Mouse (Mus musculus) MEL (cell line): ENCODE results near the gene Plekha5. TPM values are rescaled to one million over a fixed set of nuclear protein-coding genes. Genes with fewer than 3 reads are reported as not detected.
"Not testable (repeated sequence)": the region's sequence is repeated elsewhere in the genome, so short reads cannot be mapped to it uniquely, and the experiment has no call there.

ENCODE experiments used
- DNase-seq: peaks from one replicate; pipeline ENCODE4 v3.0.0; 2011; ENCODE audit warnings: low read depth, low spot score
- H3K27ac ChIP-seq: 2 replicates; pipeline ENCODE4 v1.5.1; 2012; ENCODE audit warnings: low read depth, mild to moderate bottlenecking, control low read depth, low read length, moderate library complexity; ENCODE audit not compliant: control insufficient read depth
- H3K27me3 ChIP-seq, 2 experiments: fragments of 150-350 bp in 1 of 2; sonication (generic) in 1 of 2; 2 replicates each; pipeline ENCODE4 v1.6.1; 2012; ENCODE audit warnings: low read length in 2 of 2, mild to moderate bottlenecking in 2 of 2, improper control_type of control experiment in 1 of 2, moderate library complexity in 1 of 2; ENCODE audit not compliant: insufficient read depth in 2 of 2, control insufficient read depth in 1 of 2
- H3K36me3 ChIP-seq, 2 experiments: 2 replicates each; pipeline ENCODE4 v1.6.1; 2012 to 2014; ENCODE audit warnings: low read length in 2 of 2, improper control_type of control experiment in 1 of 2, inconsistent platforms in 1 of 2, mild to moderate bottlenecking in 1 of 2; ENCODE audit not compliant: insufficient read depth in 2 of 2, control insufficient read depth in 1 of 2
- H3K4me1 ChIP-seq, 2 experiments: fragments of 150-350 bp in 1 of 2; sonication (generic) in 1 of 2; 2 replicates each; pipeline ENCODE4 v1.6.1; 2012; ENCODE audit warnings: low read length in 2 of 2, improper control_type of control experiment in 1 of 2, mild to moderate bottlenecking in 1 of 2; ENCODE audit not compliant: insufficient read depth in 2 of 2, control insufficient read depth in 1 of 2
- H3K4me3 ChIP-seq, 2 experiments: fragments of 150-350 bp in 1 of 2; sonication (generic) in 1 of 2; 2 replicates each; pipeline ENCODE4 v1.5.1; 2012; ENCODE audit warnings: low read depth in 2 of 2, low read length in 2 of 2, mild to moderate bottlenecking in 2 of 2, moderate library complexity in 2 of 2, control low read depth in 1 of 2, improper control_type of control experiment in 1 of 2; ENCODE audit not compliant: control insufficient read depth in 1 of 2, insufficient read depth in 1 of 2
- H3K79me2 ChIP-seq: 2 replicates; pipeline ENCODE4 v1.6.1; 2012; ENCODE audit warnings: mild to moderate bottlenecking, low read length, moderate library complexity; ENCODE audit not compliant: control insufficient read depth, poor library complexity, insufficient read depth
- H3K9ac ChIP-seq: 2 replicates; pipeline ENCODE4 v1.6.1; 2012; ENCODE audit warnings: low read depth, mild to moderate bottlenecking, control low read depth, low read length, moderate library complexity; ENCODE audit not compliant: control insufficient read depth, poor library complexity, severe bottlenecking
- H3K9me3 ChIP-seq: fragments of 150-350 bp; sonication (generic); replicated peaks from 2 replicates; pipeline ENCODE4 v1.6.1; 2012; ENCODE audit warnings: mild to moderate bottlenecking, low read length, improper control_type of control experiment, moderate library complexity; ENCODE audit not compliant: insufficient read depth
- CHD1 ChIP-seq: IDR thresholded peaks from 2 replicates; pipeline ENCODE4 v1.6.1; 2012; ENCODE audit warnings: low read depth, mild to moderate bottlenecking, inconsistent platforms, low read length, improper control_type of control experiment
- CTCF ChIP-seq, 3 experiments: IDR thresholded peaks in 2 of 3; conservative IDR thresholded peaks in 1 of 3; 2 replicates each; pipeline ENCODE4 v1.5.1; 2011 to 2012; ENCODE audit warnings: low read length in 3 of 3, low read depth in 2 of 3, mild to moderate bottlenecking in 2 of 3, improper control_type of control experiment in 1 of 3, inconsistent platforms in 1 of 3, mixed read lengths in 1 of 3, moderate library complexity in 1 of 3; ENCODE audit not compliant: control insufficient read depth in 1 of 3, insufficient read depth in 1 of 3, poor library complexity in 1 of 3, severe bottlenecking in 1 of 3
- E2F4 ChIP-seq: IDR thresholded peaks from 2 replicates; pipeline ENCODE4 v1.6.1; 2011; ENCODE audit warnings: low read depth, low read length, improper control_type of control experiment, borderline replicate concordance
- ELF1 ChIP-seq: IDR thresholded peaks from 2 replicates; pipeline ENCODE4 v1.6.1; 2014; ENCODE audit warnings: low read depth, mild to moderate bottlenecking, inconsistent platforms, low read length, improper control_type of control experiment, moderate library complexity
- EP300 ChIP-seq, 2 experiments: IDR thresholded peaks; 2 replicates each; pipeline ENCODE4 v1.6.1; 2011; ENCODE audit warnings: improper control_type of control experiment in 2 of 2, low read length in 2 of 2, low read depth in 1 of 2, mild to moderate bottlenecking in 1 of 2
- GABPA ChIP-seq: IDR thresholded peaks from 2 replicates; pipeline ENCODE4 v1.6.1; 2012; ENCODE audit warnings: low read depth, mild to moderate bottlenecking, inconsistent platforms, low read length, improper control_type of control experiment, moderate library complexity
- KAT2A ChIP-seq: conservative IDR thresholded peaks from 2 replicates; pipeline ENCODE4 v1.6.1; 2012; ENCODE audit warnings: low read depth, low read length, improper control_type of control experiment, inconsistent platforms
- MXI1 ChIP-seq: IDR thresholded peaks from 2 replicates; pipeline ENCODE4 v1.6.1; 2011; ENCODE audit warnings: mild to moderate bottlenecking, low read depth, low read length, improper control_type of control experiment
- MYB ChIP-seq: IDR thresholded peaks from 2 replicates; pipeline ENCODE4 v1.6.1; 2011; ENCODE audit warnings: mild to moderate bottlenecking, low read depth, low read length, improper control_type of control experiment
- MYC ChIP-seq: IDR thresholded peaks from 2 replicates; pipeline ENCODE4 v1.6.1; 2011; ENCODE audit warnings: low read depth, mild to moderate bottlenecking, low read length, improper control_type of control experiment, moderate library complexity
- SMC3 ChIP-seq: IDR thresholded peaks from 2 replicates; pipeline ENCODE4 v1.6.1; 2011; ENCODE audit warnings: low read depth, low read length, improper control_type of control experiment
- TAL1 ChIP-seq: IDR thresholded peaks from 2 replicates; pipeline ENCODE4 v1.6.1; 2012; ENCODE audit warnings: mild to moderate bottlenecking, inconsistent platforms, low read length, moderate library complexity, mixed read lengths
- TBP ChIP-seq: IDR thresholded peaks from 2 replicates; pipeline ENCODE4 v1.8.0; 2011; ENCODE audit warnings: low read depth, low read length, improper control_type of control experiment
- TCF12 ChIP-seq: IDR thresholded peaks from 2 replicates; pipeline ENCODE4 v1.6.1; 2014; ENCODE audit warnings: low read depth, mild to moderate bottlenecking, inconsistent platforms, low read length, improper control_type of control experiment, moderate library complexity
- UBTF ChIP-seq: IDR thresholded peaks from 2 replicates; pipeline ENCODE4 v1.6.1; 2012; ENCODE audit warnings: low read depth, mild to moderate bottlenecking, inconsistent platforms, low read length, improper control_type of control experiment, moderate library complexity, borderline replicate concordance; ENCODE audit not compliant: insufficient read depth
- USF1 ChIP-seq: IDR thresholded peaks from 2 replicates; pipeline ENCODE4 v1.6.1; 2014; ENCODE audit warnings: low read depth, mild to moderate bottlenecking, inconsistent platforms, low read length, improper control_type of control experiment, moderate library complexity
- USF2 ChIP-seq, 2 experiments: IDR thresholded peaks; 2 replicates each; pipeline ENCODE4 v1.6.1; 2011 to 2012; ENCODE audit warnings: improper control_type of control experiment in 2 of 2, low read length in 2 of 2, borderline replicate concordance in 1 of 2, inconsistent platforms in 1 of 2, low read depth in 1 of 2, mild to moderate bottlenecking in 1 of 2; ENCODE audit not compliant: insufficient read depth in 1 of 2
- ZC3H11A ChIP-seq: IDR thresholded peaks from 2 replicates; pipeline ENCODE4 v1.6.1; 2012; ENCODE audit warnings: low read depth, mild to moderate bottlenecking, inconsistent platforms, low read length, improper control_type of control experiment
- ZNF384 ChIP-seq: IDR thresholded peaks from 2 replicates; pipeline ENCODE4 v1.6.1; 2012; ENCODE audit warnings: low read depth, mild to moderate bottlenecking, inconsistent platforms, low read length, improper control_type of control experiment
- polyA plus RNA-seq, 2 experiments: library from polyadenylated mRNA; stranded (reverse) in 1 of 2; unstranded in 1 of 2; fragments of >175 nt in 1 of 2; fragments of >200 nt in 1 of 2; gene quantifications; 2 replicates each; pipeline versions ENCODE4 v1.2.1 to v1.2.4; 2012; ENCODE audit warnings: low replicate concordance in 2 of 2, low read depth in 1 of 2; ENCODE audit not compliant: insufficient read length in 2 of 2, insufficient read depth in 1 of 2, missing spikeins in 1 of 2
- total RNA-seq: library from RNA; depleted of rRNA; stranded (reverse); fragments of 300-350 nt; gene quantifications from 2 replicates; pipeline ENCODE4 v1.2.3, GENCODE M21; 2012

Plekha5 gene
- total and polyA plus RNA-seq, 3 experiments, result 0.24 to 0.35 TPM; not detected in 1

- H3K9ac ChIP-seq, result no peak overlapping the region
- no peak for DNase-seq
- H3K79me2 ChIP-seq, result no peaks in the 10 kb centered on the region
These were observed 179.5 kb downstream of the Plekha5 start for GRCm38 (mm10) chr6:140603228-140603944.

GRCm38 (mm10) chr6:140605173-140605572, 181.3 kb downstream of the Plekha5 start:
- not testable (repeated sequence) for H3K9ac ChIP-seq, H3K27ac ChIP-seq, H3K9me3 ChIP-seq, H3K36me3 ChIP-seq, DNase-seq, H3K4me3 ChIP-seq, H3K4me1 ChIP-seq, H3K79me2 ChIP-seq, H3K27me3 ChIP-seq

More at GRCm38 (mm10) chr6:140603228-140603944, 179.5 kb downstream of the Plekha5 start:
- Histone ChIP-seq H3K27me3 (no peaks in the 10 kb centered on the region; a peak in 1 of 4 replicates), H3K4me1 (0 out of 4 replicates have a peak, but pooled peaks cover 0 to under 1% of the 10 kb centered on the region in 2 experiments), H3K9me3 (no peaks in the 10 kb centered on the region), H3K36me3 (no peaks in the 10 kb centered on the region; a peak in 1 of 4 replicates), H3K4me3 (no peak overlapping the region), H3K27ac (no peak overlapping the region)
- TF ChIP-seq TCF12, result no peak
- no peak for TF ChIP-seq E2F4
- TF ChIP-seq TBP, result no peak
- TF ChIP-seq CTCF (IDR thresholded peaks at IDR 0.05 in 2 of 3, conservative IDR thresholded peaks at IDR 0.05 in 1 of 3; ENCODE audit: control insufficient read depth in 1 of 3, insufficient read depth in 1 of 3, low read depth in 2 of 3, low read length in 3 of 3, poor library complexity in 1 of 3, severe bottlenecking in 1 of 3), result no peak
- TF ChIP-seq MYB, result no peak
- no peak for TF ChIP-seq CHD1
- no peak for TF ChIP-seq KAT2A
- no peak for TF ChIP-seq ZNF384
- TF ChIP-seq, all 39 proteins: peak for 0

GRCm38 (mm10) chr6:140605732-140606131, 181.9 kb downstream of the Plekha5 start:
- Histone ChIP-seq H3K4me1 (no peaks in the 10 kb centered on the region), H3K4me3 (no peak overlapping the region), H3K27me3 (no peaks in the 10 kb centered on the region; a peak in 1 of 4 replicates), H3K27ac (no peak overlapping the region), H3K9me3 (no peaks in the 10 kb centered on the region)
- TF ChIP-seq EP300 (IDR thresholded peaks at IDR 0.05; ENCODE audit: low read depth in 1 of 2, low read length in 2 of 2) (no peak), E2F4 (no peak), USF1 (no peak), GABPA (no peak), TAL1 (no peak), ZNF384 (no peak), UBTF (no peak), ZC3H11A (no peak), MXI1 (no peak), ELF1 (no peak), SMC3 (no peak), USF2 (IDR thresholded peaks at IDR 0.05; ENCODE audit: borderline replicate concordance in 1 of 2, insufficient read depth in 1 of 2, low read depth in 1 of 2, low read length in 2 of 2) (no peak), TCF12 (no peak), MYC (no peak), CTCF (IDR thresholded peaks at IDR 0.05 in 2 of 3, conservative IDR thresholded peaks at IDR 0.05 in 1 of 3; ENCODE audit: control insufficient read depth in 1 of 3, insufficient read depth in 1 of 3, low read depth in 2 of 3, low read length in 3 of 3, poor library complexity in 1 of 3, severe bottlenecking in 1 of 3) (no peak), CHD1 (no peak)
- TF ChIP-seq, all 39 proteins: peak for 0
- Histone ChIP-seq H3K36me3 (no peaks in the 10 kb centered on the region), H3K9ac (no peak overlapping the region), H3K79me2 (no peaks in the 10 kb centered on the region)
- no peak for DNase-seq
